Mouse (Mus musculus): ENCODE results near the gene Hepacam2. TPM values are rescaled to one million over a fixed set of nuclear protein-coding genes. Genes with fewer than 3 reads are reported as not detected.

Hepacam2 gene
- polyA plus RNA-seq (2012; rRNA removed), result 0.37 and 0.78 TPM in 2 replicates

DNA sequence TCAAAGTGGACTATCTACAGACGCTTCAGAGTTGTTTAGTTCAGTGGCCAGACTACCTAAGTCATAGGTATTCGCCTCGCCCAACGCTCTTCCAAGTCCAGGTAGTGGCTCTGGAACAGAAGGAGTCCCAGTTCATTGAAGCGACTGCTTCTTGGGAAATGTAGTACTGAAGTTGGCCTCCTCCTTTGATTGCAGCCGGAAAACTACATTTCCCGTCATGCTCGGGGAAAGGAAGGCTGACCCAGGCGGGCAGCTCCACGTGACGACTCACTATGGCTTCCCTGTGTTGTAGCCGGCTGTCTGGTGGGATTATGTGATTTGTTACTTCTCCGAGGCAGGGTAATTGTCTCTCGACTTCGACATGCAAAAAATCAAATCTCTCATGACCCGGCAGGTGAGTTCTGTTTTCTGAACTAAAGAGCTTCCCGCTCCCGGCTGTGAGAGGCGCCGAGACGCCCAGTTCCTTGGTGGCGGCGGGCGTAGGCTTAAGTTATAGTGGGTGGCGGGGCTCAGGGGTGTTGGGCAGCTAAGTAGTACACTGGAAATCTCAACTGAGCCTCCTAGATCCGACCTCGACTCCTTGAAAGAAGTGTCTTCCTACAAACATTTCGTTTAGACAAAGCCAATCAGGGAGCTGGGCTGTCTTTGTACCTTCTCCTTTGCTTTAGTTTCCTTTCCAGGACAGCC, at the start of gene Hepacam2, which contains the start of gene Vps50:
Gene Hepacam2 (minus strand): TSS at position 137 of the 687 bp plus-strand sequence.
Gene Vps50 (plus strand): TSS at position 221 of the 687 bp plus-strand sequence.

Other genes starting within 250 kb of the Hepacam2 start
- 0.08 and 0.35 TPM in 2 replicates for gene Samd9l, start 98.7 kb downstream of the Hepacam2 start, polyA plus RNA-seq (2012; rRNA removed)
- gene Vps50, start 84 bp upstream of the Hepacam2 start, polyA plus RNA-seq (2012; rRNA removed), result 0.24 and 0.54 TPM in 2 replicates